Mouse (Mus musculus) mesoderm, embryonic 11.5 days (tissue): ENCODE measurements at regions not wholly inside any gene's neighbourhood (a gene's known extent, or its start where the extent isn't known, plus 50 kb on each side); places are given as distances from the start of the nearest gene placed in this dataset.

ENCODE experiments used
- DNase-seq: peaks from one replicate; pipeline ENCODE4 v3.0.0-alpha.2; 2012; ENCODE audit warnings: low read depth, low spot score

- no peak for DNase-seq
Measured at GRCm38 (mm10) chr5:120313984-120314383, 117.5 kb upstream of the Lhx5 start.

DNA sequence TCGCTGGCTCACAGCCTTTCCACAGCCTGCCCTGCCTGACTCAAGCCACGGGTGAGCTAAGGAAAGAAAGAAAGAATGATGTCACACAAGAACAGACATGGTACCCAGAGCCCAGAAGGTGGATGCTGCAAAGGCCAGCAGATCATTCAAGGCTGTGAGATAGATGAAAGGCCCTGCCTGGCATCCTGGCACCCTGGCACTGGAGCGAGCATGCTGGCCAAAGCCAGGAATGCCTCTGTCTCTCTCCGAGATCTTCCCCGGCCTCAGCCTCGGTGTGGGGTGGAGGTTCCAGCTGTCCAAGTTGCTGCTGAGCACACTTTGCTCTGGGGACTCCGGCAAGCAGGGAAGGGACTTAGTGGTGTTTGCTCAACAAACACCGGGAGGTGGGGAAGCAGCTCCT, 116.4 kb upstream of the Lhx5 start:
- no peak for DNase-seq

GRCm38 (mm10) chr5:120318951-120319350, 112.5 kb upstream of the Lhx5 start:
- DNase-seq, result no peak

DNA sequence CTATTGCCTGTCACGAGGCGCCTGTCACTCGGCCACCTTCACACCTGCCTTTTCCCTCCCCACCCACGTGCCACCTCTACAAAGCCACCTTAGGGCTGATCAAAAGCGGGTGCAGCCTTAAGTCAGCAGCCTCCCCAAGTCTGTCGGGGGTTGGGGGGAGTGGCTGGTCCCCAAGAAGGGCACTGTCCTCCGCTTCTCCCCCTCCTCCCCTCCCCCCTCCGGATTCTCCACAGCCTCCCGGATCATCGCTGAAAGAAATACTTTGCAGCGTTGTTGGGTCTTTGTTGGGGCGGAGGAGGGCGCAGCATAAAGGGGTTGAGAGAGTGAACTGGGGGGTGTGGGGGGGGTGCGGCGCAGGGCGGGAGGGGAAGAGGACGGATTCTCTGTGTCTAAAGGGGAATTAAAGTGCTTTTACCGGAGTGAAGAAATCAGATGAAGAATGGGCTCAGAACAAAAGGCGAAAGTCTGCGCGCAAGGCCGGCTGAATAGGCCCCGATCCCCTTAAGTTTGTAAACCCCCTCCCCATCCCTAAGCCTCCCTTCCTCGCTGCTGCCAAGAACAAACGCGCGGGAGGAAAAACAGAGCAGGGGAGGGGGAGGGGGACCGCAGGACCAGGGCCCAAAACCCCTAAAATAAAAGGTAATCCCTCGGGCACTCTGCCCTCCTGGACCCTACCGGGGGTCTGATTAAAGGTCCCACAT, 109.3 kb upstream of the Lhx5 start:
- no peak for DNase-seq

- no peak for DNase-seq
Measured at GRCm38 (mm10) chr5:120322732-120323316, 108.7 kb upstream of the Lhx5 start.

DNA sequence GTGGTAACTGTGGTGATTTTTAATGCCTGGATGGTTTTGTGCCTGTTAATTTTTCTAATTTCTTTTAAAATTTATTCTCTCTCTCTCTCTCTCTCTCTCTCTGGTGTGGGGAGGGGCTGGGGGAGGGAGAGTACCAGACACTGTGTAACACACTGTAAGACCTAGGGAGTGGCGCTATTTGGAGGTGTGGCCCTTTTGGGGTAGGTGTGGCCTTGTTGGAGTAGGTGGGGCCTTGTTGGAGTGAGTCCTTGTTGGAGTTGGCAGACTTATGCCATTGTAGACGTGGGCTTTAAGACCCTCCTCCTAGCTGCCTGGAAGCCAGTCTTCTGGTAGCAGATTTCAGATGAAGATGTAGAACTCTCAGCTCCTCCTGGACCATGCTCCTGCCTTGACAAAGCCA, 107.4 kb upstream of the Lhx5 start:
- no peak for DNase-seq

- DNase-seq, result no peak
Measured at GRCm38 (mm10) chr5:120325386-120325910, 106.1 kb upstream of the Lhx5 start.

- no peak for DNase-seq
Measured at GRCm38 (mm10) chr5:120332030-120332429, 99.5 kb upstream of the Lhx5 start.

DNA sequence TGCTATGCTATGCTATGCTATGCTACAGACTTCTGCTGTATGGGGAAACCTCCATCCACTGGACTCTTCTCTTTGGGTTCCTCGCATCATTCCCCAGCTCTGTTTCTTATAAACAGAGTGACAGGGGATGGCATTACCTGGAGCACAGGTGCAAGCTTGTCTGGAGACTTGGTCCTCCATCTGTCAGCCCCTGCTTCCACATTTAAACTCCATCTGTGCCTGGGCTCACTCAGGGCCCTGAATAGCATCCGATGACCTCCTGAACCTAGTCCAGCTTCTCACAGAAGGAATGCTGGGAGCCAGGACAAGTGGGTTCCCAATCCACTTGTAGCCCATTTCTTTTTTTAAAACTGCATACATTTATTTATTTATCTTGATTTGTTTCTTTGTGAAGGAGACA, 92.3 kb upstream of the Lhx5 start:
- DNase-seq, result no peak

DNA sequence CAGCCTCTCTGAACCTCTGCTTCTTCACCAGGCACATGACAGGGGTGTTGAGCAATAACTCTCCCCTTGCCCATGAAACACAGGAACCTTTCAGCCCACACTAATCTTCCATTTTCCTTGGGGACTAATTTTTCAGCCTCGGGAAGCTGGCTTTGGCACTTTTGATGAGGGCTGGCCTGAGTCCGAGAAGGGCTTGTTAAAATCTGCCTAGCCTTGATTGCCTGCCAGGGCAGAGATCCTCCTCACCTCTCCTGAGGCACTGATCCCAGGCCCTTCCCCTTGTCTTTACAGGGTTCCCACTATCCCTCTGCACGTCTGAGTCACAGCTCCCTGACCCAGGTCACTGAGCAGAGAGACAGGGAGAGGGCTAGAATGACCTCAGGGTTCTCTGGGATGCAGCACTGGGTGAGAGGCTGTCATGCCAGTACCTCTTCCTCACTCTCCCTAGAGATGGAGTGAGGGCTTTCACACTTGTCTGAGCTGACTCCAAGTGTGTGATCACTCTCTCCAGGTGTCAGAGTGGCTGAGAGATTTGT, 90.7 kb upstream of the Lhx5 start:
- DNase-seq, result peak; percentile 12

DNA sequence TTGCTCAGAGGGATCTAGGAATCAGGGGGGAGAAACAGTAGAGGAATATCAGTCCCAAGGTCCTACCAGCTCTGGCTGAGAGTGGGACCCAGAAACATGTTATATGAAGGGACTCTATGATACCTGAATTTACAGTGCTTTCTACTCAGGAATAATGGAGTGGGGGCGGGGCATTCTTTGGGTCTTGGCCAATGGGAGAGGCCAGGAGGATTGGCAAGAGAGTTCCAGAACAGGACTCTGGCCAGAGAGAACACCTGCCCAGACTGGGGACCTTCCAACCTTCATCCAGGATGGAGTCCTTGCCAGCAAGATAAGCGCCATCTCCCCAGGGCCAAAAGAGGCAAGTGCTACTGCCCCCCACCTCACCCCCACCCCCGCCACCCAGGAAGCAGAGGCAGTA, 81.0 kb upstream of the Lhx5 start:
- DNase-seq, result no peak

DNA sequence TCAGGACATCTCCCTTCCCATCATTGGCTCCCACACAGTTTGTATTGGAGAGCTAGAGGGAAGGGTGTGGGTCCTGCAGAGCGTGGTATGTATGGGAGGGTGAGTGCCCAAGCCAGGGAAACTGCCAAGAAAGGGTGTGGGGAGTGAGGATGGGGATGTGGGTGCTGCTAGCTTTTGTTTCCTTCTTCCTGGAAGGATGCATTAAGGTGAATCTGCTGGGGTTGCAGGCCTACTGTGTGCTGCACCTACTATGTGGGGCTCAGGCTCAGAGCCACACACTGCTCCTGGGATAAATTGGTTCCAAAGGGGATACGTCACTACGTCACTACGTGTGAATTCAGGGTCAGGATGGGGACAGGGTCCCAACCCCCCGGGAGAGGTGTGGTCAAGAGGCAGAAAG, 79.7 kb upstream of the Lhx5 start:
- DNase-seq, result no peak

GRCm38 (mm10) chr5:120353657-120354056, 77.8 kb upstream of the Lhx5 start:
- no peak for DNase-seq

DNA sequence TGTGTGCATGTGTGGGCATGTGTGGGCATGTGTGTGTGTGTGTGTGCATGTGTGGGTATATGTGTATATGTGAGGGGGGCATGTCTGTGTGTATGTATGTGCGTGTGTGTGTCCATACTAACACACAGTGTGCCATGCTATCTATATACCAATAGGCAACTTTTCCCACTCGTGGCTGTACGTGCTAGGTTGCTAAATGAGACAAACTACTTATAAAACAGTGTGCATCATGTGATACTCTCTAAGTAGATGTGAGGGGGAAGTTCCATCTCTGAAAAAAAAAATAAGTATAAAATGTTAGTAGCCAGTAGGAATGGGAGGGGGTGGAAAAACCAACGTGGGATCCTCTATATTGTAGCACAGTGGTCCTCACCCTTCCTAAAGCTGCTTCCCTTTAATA, 74.5 kb upstream of the Lhx5 start:
- DNase-seq, result no peak

- peak; percentile 32 for DNase-seq
Measured at GRCm38 (mm10) chr5:120358084-120358690, 73.3 kb upstream of the Lhx5 start.

GRCm38 (mm10) chr5:120365950-120366467, 65.5 kb upstream of the Lhx5 start:
- DNase-seq, result peak; percentile 29

DNA sequence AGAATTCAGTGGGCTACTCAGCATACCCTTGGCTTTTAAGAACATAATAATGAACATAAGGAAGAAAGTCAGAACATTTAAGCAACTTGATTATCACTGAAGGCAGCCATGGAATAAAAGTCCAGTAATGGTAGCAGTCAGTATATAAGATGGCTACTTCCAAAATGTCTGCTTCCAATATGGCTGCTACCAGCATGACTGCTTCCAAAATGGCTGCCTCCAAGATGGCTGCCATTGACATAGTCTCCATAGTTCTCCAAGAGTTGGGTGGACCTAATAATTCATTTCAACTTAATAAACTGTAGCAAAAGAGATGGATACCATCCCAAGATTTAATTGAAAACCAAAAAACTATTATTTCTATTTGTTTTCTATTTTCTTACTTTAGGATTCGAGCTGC, 62.7 kb upstream of the Lhx5 start:
- no peak for DNase-seq

DNA sequence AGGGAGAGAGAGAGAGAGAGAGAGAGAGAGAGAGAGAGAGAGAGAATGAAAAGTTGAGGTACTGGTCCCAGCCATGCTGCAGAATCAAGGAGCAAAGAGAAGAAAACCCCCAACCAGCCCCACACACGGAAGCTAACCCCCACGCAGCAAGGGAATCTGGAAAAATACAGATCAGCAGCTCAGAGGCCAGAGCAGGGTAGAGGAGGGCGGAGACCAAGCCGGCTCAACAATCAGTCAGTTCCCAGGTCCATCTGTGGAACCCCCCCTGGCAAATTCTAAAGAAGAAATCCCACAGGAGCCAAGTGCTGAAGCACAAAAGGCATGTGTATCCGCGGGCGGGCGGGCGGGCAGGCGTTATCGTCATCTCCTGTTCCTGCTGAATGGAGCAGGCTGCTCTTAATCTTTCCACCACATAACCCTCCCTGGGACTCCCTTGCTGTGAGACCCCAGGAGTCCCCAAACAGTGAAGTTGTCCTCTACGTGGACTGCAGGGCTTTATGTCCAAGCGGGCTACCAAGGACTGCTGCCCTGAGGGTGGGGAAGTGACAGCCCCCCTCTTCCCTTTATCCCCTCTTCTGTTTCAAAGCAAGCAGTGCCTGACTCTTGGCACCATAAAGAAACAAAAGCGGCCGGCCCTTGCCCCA, 60.2 kb upstream of the Lhx5 start:
- DNase-seq, result peak; percentile 47

- DNase-seq, result no peak
Measured at GRCm38 (mm10) chr5:120373426-120373825, 58.1 kb upstream of the Lhx5 start.
